Mouse (Mus musculus) erythroblast, embryonic 14.5 days (primary cell): ENCODE results near the gene Btn2a2. TPM values are rescaled to one million over a fixed set of nuclear protein-coding genes. Genes with fewer than 3 reads are reported as not detected.

Experiments used
- H3K27me3 ChIP-seq: 2 replicates; pipeline ENCODE4 v1.6.1; 2012; ENCODE audit warnings: inconsistent platforms; ENCODE audit not compliant: control insufficient read depth
- H3K36me3 ChIP-seq: 2 replicates; pipeline ENCODE4 v1.6.1; 2012; ENCODE audit warnings: mild to moderate bottlenecking, inconsistent platforms; ENCODE audit not compliant: control insufficient read depth
- H3K4me1 ChIP-seq: 2 replicates; pipeline ENCODE4 v1.6.1; 2012; ENCODE audit warnings: inconsistent platforms; ENCODE audit not compliant: control insufficient read depth
- H3K4me3 ChIP-seq: replicated peaks from 2 replicates; pipeline ENCODE3; 2012; ENCODE audit warnings: moderate library complexity, mild to moderate bottlenecking, inconsistent platforms
- H3K9me3 ChIP-seq: 2 replicates; pipeline ENCODE4 v1.6.1; 2012; ENCODE audit warnings: low read length, inconsistent platforms, mixed read lengths; ENCODE audit not compliant: control insufficient read depth
- GATA1 ChIP-seq: IDR thresholded peaks from 2 replicates; pipeline ENCODE4 v1.6.1; 2012; ENCODE audit warnings: low read length, inconsistent platforms, mixed read lengths
- TAL1 ChIP-seq: IDR thresholded peaks from 3 replicates; pipeline ENCODE4 v1.6.1; 2012; ENCODE audit warnings: low read length, inconsistent platforms, mixed read lengths
- polyA plus RNA-seq: library from polyadenylated mRNA; stranded (reverse); fragments of >175 nt; gene quantifications from 2 replicates; pipeline ENCODE4 v1.2.3, GENCODE M21; 2012

The Btn2a2 gene
- polyA plus RNA-seq, 1 experiment = not detected

GRCm38 (mm10) chr13:23532262-23533075 lies 43.8 kb upstream of the Btn2a2 start:
- peaks cover 43% of the 10 kb centered on the region for H3K4me1 ChIP-seq
- no peaks in the 10 kb centered on the region for H3K9me3 ChIP-seq
- H3K4me3 ChIP-seq = peak overlapping the region; percentile 80
- TF ChIP-seq TAL1 (no peak), GATA1 (no peak)
- H3K36me3 ChIP-seq = peaks cover 7% of the 10 kb centered on the region
- no peaks in the 10 kb centered on the region for H3K27me3 ChIP-seq

GRCm38 (mm10) chr13:23530901-23531875 lies 42.5 kb upstream of the Btn2a2 start, which contains the start of gene Hist1h4h:
Gene Hist1h4h, plus strand, starts transcription at chr13:23531050.
- Histone ChIP-seq H3K4me1 (peaks cover 43% of the 10 kb centered on the region), H3K9me3 (no peaks in the 10 kb centered on the region), H3K36me3 (no peaks in the 10 kb centered on the region), H3K27me3 (no peaks in the 10 kb centered on the region), H3K4me3 (peak within 1 kb of the TSS; percentile 80)
- TF ChIP-seq TAL1 = no peak

- H3K27me3 ChIP-seq = no peaks in the 10 kb centered on the region
- peaks cover 50% of the 10 kb centered on the region for H3K4me1 ChIP-seq
- no peaks in the 10 kb centered on the region for H3K36me3 ChIP-seq
- no peak for TF ChIP-seq GATA1
- TF ChIP-seq TAL1 = no peak
- peak overlapping the region; percentile 80 for H3K4me3 ChIP-seq
- H3K9me3 ChIP-seq = no peaks in the 10 kb centered on the region
Measured at GRCm38 (mm10) chr13:23530181-23530900, 41.7 kb upstream of the Btn2a2 start.

GRCm38 (mm10) chr13:23529480-23530165 lies 41.0 kb upstream of the Btn2a2 start:
- TF ChIP-seq GATA1 (no peak), TAL1 (no peak)
- no peaks in the 10 kb centered on the region for H3K9me3 ChIP-seq
- H3K27me3 ChIP-seq = no peaks in the 10 kb centered on the region
- H3K4me1 ChIP-seq = peaks cover 55% of the 10 kb centered on the region
- H3K4me3 ChIP-seq = peak overlapping the region; percentile 80
- no peaks in the 10 kb centered on the region for H3K36me3 ChIP-seq

- no peaks in the 10 kb centered on the region for H3K27me3 ChIP-seq
- no peaks in the 10 kb centered on the region for H3K36me3 ChIP-seq
- peaks cover 59% of the 10 kb centered on the region for H3K4me1 ChIP-seq
- TF ChIP-seq GATA1 (no peak), TAL1 (no peak)
- H3K4me3 ChIP-seq = peak overlapping the region; percentile 24
- H3K9me3 ChIP-seq = no peaks in the 10 kb centered on the region
Measured at GRCm38 (mm10) chr13:23529005-23529404, 40.3 kb upstream of the Btn2a2 start.

- peaks cover 51% of the 10 kb centered on the region for H3K4me1 ChIP-seq
- no peaks in the 10 kb centered on the region for H3K27me3 ChIP-seq
- H3K9me3 ChIP-seq = no peaks in the 10 kb centered on the region
- no peaks in the 10 kb centered on the region for H3K36me3 ChIP-seq
- no peak for TF ChIP-seq TAL1
- no peak for TF ChIP-seq GATA1
- H3K4me3 ChIP-seq = peak overlapping the region; percentile 59
Measured at GRCm38 (mm10) chr13:23526312-23526711, 37.7 kb upstream of the Btn2a2 start.

DNA sequence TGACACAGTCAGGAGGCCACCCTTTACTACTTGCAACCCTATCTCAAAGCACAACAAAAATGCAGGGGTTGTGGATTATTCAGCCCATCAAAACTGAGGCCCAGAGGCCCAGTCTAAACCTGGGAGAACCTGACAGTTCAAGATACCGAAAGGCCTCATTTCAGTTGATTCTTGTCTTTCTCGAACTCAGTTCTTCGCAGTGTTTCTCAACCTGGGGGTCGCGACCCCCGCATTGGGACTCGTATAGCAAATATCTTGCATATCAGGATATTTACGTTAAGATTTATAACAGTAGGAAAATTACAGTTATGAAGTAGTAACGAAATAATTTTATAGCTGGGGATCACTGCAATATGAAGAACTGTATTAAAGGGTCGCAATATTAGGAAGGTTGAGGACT lies 37.2 kb upstream of the Btn2a2 start:
- TF ChIP-seq GATA1 (no peak), TAL1 (no peak)
- no peaks in the 10 kb centered on the region for H3K9me3 ChIP-seq
- H3K36me3 ChIP-seq = no peaks in the 10 kb centered on the region
- H3K27me3 ChIP-seq = no peaks in the 10 kb centered on the region
- H3K4me1 ChIP-seq = peaks cover 54% of the 10 kb centered on the region
- peak overlapping the region; percentile 59 for H3K4me3 ChIP-seq

DNA sequence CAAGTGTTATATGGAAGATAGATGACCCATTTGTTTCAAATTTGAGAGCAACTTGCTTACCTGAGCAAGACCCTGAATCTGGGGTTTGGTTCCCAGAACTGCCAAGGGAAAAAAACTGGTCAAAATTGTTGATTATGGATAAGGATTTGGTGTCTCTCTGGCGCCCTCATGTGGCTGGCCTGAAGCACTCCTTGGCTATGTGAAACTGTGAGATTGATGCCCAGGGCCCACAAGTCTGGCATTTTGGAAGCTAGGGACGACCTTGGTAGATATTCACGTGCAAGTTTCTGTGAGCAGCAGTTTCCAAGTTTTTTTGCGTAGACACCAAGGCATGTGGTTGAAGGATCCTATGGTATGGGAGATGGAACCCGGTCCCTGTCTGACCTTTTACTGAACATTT lies 36.0 kb upstream of the Btn2a2 start:
- H3K9me3 ChIP-seq = no peaks in the 10 kb centered on the region
- TF ChIP-seq GATA1 (no peak), TAL1 (no peak)
- H3K4me1 ChIP-seq = peaks cover 62% of the 10 kb centered on the region
- no peaks in the 10 kb centered on the region for H3K27me3 ChIP-seq
- H3K4me3 ChIP-seq = no peak overlapping the region
- H3K36me3 ChIP-seq = no peaks in the 10 kb centered on the region
